Mouse (Mus musculus) kidney, adult 2 months (tissue): ENCODE results near the gene Ngfr.

Experiments
- CTCF ChIP-seq: fragments of 200-500 bp; conservative IDR thresholded peaks from 2 replicates; pipeline ENCODE4 v1.5.1; 2011; ENCODE audit warnings: low read depth, mild to moderate bottlenecking, control low read depth, low read length, moderate library complexity, mixed read lengths; ENCODE audit not compliant: insufficient read depth, insufficient read length
- POLR2A ChIP-seq: fragments of 200-500 bp; IDR thresholded peaks from one replicate; pipeline ENCODE4 v1.6.1; 2011; ENCODE audit warnings: low read depth, low read length, control low read depth

- TF ChIP-seq CTCF (no peak), POLR2A (no peak)
Measured at GRCm38 (mm10) chr11:95621541-95622130, 34.1 kb upstream of the Ngfr start.
